Mouse (Mus musculus) lung, embryonic 15.5 days (tissue): ENCODE data around the gene Sirt2. TPM values are rescaled to one million over a fixed set of nuclear protein-coding genes. Genes with fewer than 3 reads are reported as not detected.

Source experiments
- ATAC-seq: fragments of 200-750 bp; cut with Nextera tagmentation; 2 replicates; pipeline ENCODE4 v1.8.0; 2017; ENCODE audit warnings: moderate number of reproducible peaks, borderline replicate concordance; ENCODE audit not compliant: low FRiP score, low TSS enrichment; ENCODE audit errors: extremely low read depth
- H3K27ac ChIP-seq: fragments of 300-500 bp; sonication (generic); 2 replicates; pipeline ENCODE4 v1.5.1; 2015; ENCODE audit warnings: moderate library complexity, mild to moderate bottlenecking, inconsistent platforms
- H3K27me3 ChIP-seq: fragments of 300-500 bp; sonication (generic); 2 replicates; pipeline ENCODE4 v1.6.1; 2015; ENCODE audit warnings: inconsistent platforms
- H3K36me3 ChIP-seq: fragments of 300-500 bp; sonication (generic); 2 replicates; pipeline ENCODE4 v1.6.1; 2015; ENCODE audit warnings: inconsistent platforms
- H3K4me1 ChIP-seq: fragments of 300-500 bp; sonication (generic); 2 replicates; pipeline ENCODE4 v1.6.1; 2015; ENCODE audit warnings: inconsistent platforms
- H3K4me2 ChIP-seq: fragments of 300-500 bp; sonication (generic); 2 replicates; pipeline ENCODE4 v1.6.1; 2015; ENCODE audit warnings: inconsistent platforms, mild to moderate bottlenecking, moderate library complexity
- H3K4me3 ChIP-seq: fragments of 300-500 bp; sonication (generic); 2 replicates; pipeline ENCODE4 v1.5.1; 2015; ENCODE audit warnings: mild to moderate bottlenecking, inconsistent platforms
- H3K9ac ChIP-seq: fragments of 300-500 bp; sonication (generic); 2 replicates; pipeline ENCODE4 v1.6.1; 2015; ENCODE audit warnings: inconsistent platforms
- H3K9me3 ChIP-seq: fragments of 300-500 bp; sonication (generic); 2 replicates; pipeline ENCODE4 v1.6.1; 2016; ENCODE audit warnings: inconsistent platforms
- WGBS: fragments of 180-500 bp; shearing (Covaris S2); methylation state at CpG from one replicate; pipeline ENCODE4 v1.1.7; 2015; 5-methylcytosine and 5-hydroxymethylcytosine counted together
- polyA plus RNA-seq: library from polyadenylated mRNA; unstranded; fragments of >200 nt; fragmentation: Nextera tagmentation; extraction: Ambion mirVana; gene quantifications from 2 replicates; pipeline ENCODE4 v1.2.1, GENCODE M21; 2015

The Sirt2 gene
- polyA plus RNA-seq, 1 experiment from 2014 or later, result 65.2 TPM

GRCm38 (mm10) chr7:28830981-28831380, 64.4 kb downstream of the Sirt2 start:
- Histone ChIP-seq H3K27ac (no peak overlapping the region), H3K36me3 (peaks cover 24% of the 10 kb centered on the region), H3K9ac (no peak overlapping the region), H3K27me3 (no peaks in the 10 kb centered on the region; the same call in 1 of the 2 replicates), H3K4me3 (no peak overlapping the region), H3K4me2 (no peak overlapping the region), H3K4me1 (peaks cover 15% of the 10 kb centered on the region), H3K9me3 (no peaks in the 10 kb centered on the region)
- ATAC-seq, result no peak
- WGBS, result 62% methylated on average over 5 of the region's 5 CpGs

- H3K27me3 ChIP-seq, result no peaks in the 10 kb centered on the region; the same call in 1 of the 2 replicates
- WGBS, result 80% methylated on average over 17 of the region's 17 CpGs
- H3K4me3 ChIP-seq, result no peak overlapping the region
These were observed 65.0 kb downstream of the Sirt2 start for GRCm38 (mm10) chr7:28831411-28832125.

GRCm38 (mm10) chr7:28832137-28832536, 65.6 kb downstream of the Sirt2 start:
- 59% methylated on average over 6 of the region's 6 CpGs for WGBS

More at GRCm38 (mm10) chr7:28831411-28832125, 65.0 kb downstream of the Sirt2 start:
- no peak overlapping the region for H3K9ac ChIP-seq
- no peaks in the 10 kb centered on the region for H3K9me3 ChIP-seq
- H3K4me2 ChIP-seq, result no peak overlapping the region
- no peak overlapping the region for H3K27ac ChIP-seq
- ATAC-seq, result no peak
- peaks cover 24% of the 10 kb centered on the region for H3K36me3 ChIP-seq
- H3K4me1 ChIP-seq, result peaks cover 10% of the 10 kb centered on the region

GRCm38 (mm10) chr7:28833723-28834347, 67.3 kb downstream of the Sirt2 start, which contains the start of gene Lgals4:
Lgals4 (plus strand) TSS chr7:28833854.
- Histone ChIP-seq H3K36me3 (peaks cover 24% of the 10 kb centered on the region), H3K27me3 (no peaks in the 10 kb centered on the region; the same call in 1 of the 2 replicates), H3K4me3 (no peak within 1 kb of the TSS), H3K9ac (no peak within 1 kb of the TSS), H3K4me1 (no peaks in the 10 kb centered on the region), H3K27ac (no peak within 1 kb of the TSS), H3K9me3 (no peaks in the 10 kb centered on the region), H3K4me2 (no peak within 1 kb of the TSS)
- no peak for ATAC-seq
- 83% methylated on average over 6 of the region's 6 CpGs for WGBS

More at GRCm38 (mm10) chr7:28832137-28832536, 65.6 kb downstream of the Sirt2 start:
- no peaks in the 10 kb centered on the region; the same call in 1 of the 2 replicates for H3K27me3 ChIP-seq
- no peak for ATAC-seq
- H3K36me3 ChIP-seq, result peaks cover 24% of the 10 kb centered on the region
- H3K27ac ChIP-seq, result no peak overlapping the region
- no peaks in the 10 kb centered on the region for H3K9me3 ChIP-seq
- no peak overlapping the region for H3K9ac ChIP-seq
- no peak overlapping the region for H3K4me2 ChIP-seq
- H3K4me3 ChIP-seq, result no peak overlapping the region
- peaks cover 10% of the 10 kb centered on the region for H3K4me1 ChIP-seq

GRCm38 (mm10) chr7:28836936-28837335, 70.4 kb downstream of the Sirt2 start:
- Histone ChIP-seq H3K4me1 (no peaks in the 10 kb centered on the region), H3K4me2 (no peak overlapping the region), H3K27me3 (no peaks in the 10 kb centered on the region; the same call in 1 of the 2 replicates), H3K27ac (no peak overlapping the region), H3K9me3 (no peaks in the 10 kb centered on the region), H3K4me3 (no peak overlapping the region), H3K9ac (no peak overlapping the region), H3K36me3 (0 out of 2 replicates have a peak, but pooled peaks cover 2% of the 10 kb centered on the region)
- WGBS, result 66% methylated on average over 5 of the region's 5 CpGs
- no peak for ATAC-seq

Other genes starting within 250 kb of the Sirt2 start
- gene Ifnl3, start 243.9 kb upstream of the Sirt2 start, polyA plus RNA-seq, result not detected in 2 replicates
- 0.53 TPM in 1 of 2 replicates, not detected in the other for gene Sycn, start 225.8 kb upstream of the Sirt2 start, polyA plus RNA-seq
- not detected in 2 replicates for gene Nccrp1, start 219.5 kb upstream of the Sirt2 start, polyA plus RNA-seq
- 21.3 and 21.6 TPM in 2 replicates for gene Samd4b, start 168.6 kb upstream of the Sirt2 start, polyA plus RNA-seq
- gene Pak4, start 168.6 kb upstream of the Sirt2 start, polyA plus RNA-seq, result 55.4 and 60.8 TPM in 2 replicates
- not detected in 2 replicates for gene Acp7, start 135.4 kb upstream of the Sirt2 start, polyA plus RNA-seq
- 6.3 and 6.5 TPM in 2 replicates for gene Fbxo27, start 73.9 kb upstream of the Sirt2 start, polyA plus RNA-seq
- gene Fbxo17, start 49.9 kb upstream of the Sirt2 start, polyA plus RNA-seq, result 15.6 and 16.3 TPM in 2 replicates
- 116 and 124 TPM in 2 replicates for gene Mrps12, start 24.9 kb upstream of the Sirt2 start, polyA plus RNA-seq
- gene Sars2, start 24.7 kb upstream of the Sirt2 start, polyA plus RNA-seq, result 27.2 and 27.7 TPM in 2 replicates
- gene Ccer2, start 10.6 kb upstream of the Sirt2 start, polyA plus RNA-seq, result not detected in 2 replicates
- 36.9 and 38.7 TPM in 2 replicates for gene Nfkbib, start 777 bp downstream of the Sirt2 start, polyA plus RNA-seq
- gene Rinl, start 22.2 kb downstream of the Sirt2 start, polyA plus RNA-seq, result 7.1 and 8.8 TPM in 2 replicates
- 254 and 264 TPM in 2 replicates for gene Hnrnpl, start 41.8 kb downstream of the Sirt2 start, polyA plus RNA-seq
- gene Ech1, start 58.5 kb downstream of the Sirt2 start, polyA plus RNA-seq, result 154 and 162 TPM in 2 replicates
- gene Lgals4, start 67.1 kb downstream of the Sirt2 start, polyA plus RNA-seq, result 6.7 and 9.2 TPM in 2 replicates
- 1.5 and 1.6 TPM in 2 replicates for gene Lgals7, start 97.1 kb downstream of the Sirt2 start, polyA plus RNA-seq
- 0.29 and 0.42 TPM in 2 replicates for gene Capn12, start 114.7 kb downstream of the Sirt2 start, polyA plus RNA-seq
- gene Actn4, start 195.6 kb downstream of the Sirt2 start, polyA plus RNA-seq, result 287 and 302 TPM in 2 replicates
- 360 and 364 TPM in 2 replicates for gene Eif3k, start 215.1 kb downstream of the Sirt2 start, polyA plus RNA-seq
- 7.4 and 9.8 TPM in 2 replicates for gene Map4k1, start 215.3 kb downstream of the Sirt2 start, polyA plus RNA-seq